Mouse (Mus musculus) yolk sac, embryonic 10.5 days (tissue): ENCODE data around the gene Cenpu.

ENCODE experiments used
- DNase-seq: peaks from one replicate; pipeline ENCODE4 v3.0.0-alpha.2; 2017; ENCODE audit warnings: low spot score

Cenpu gene

DNA sequence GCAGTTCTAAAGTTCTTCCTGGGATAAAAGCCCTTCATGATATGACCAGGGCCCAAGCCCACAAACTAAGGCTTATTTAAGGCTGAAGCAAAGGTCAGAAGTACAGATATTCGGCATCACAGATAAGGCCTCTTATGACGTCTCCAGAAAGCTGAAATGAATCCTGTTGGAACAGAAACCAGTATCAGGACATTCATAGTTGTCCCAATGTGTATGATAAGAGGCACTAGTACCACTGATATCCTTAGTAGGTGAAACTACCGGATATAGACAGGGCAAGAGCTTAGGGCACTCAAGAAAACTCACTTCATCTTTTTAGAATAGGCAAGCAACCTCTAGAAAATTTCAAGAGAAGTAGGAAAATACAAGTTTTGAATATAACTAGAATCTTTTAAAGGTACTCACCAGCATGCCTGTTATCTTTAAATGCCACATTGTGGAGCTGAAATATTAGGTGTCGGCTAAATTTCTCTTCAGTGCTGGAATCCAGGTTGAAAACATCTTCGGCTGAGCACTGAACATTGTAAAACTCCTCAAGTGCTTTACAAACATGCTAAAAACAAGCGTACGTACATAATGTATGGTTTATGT lies 47.6 kb downstream of the Cenpu start:
- DNase-seq: no peak

DNA sequence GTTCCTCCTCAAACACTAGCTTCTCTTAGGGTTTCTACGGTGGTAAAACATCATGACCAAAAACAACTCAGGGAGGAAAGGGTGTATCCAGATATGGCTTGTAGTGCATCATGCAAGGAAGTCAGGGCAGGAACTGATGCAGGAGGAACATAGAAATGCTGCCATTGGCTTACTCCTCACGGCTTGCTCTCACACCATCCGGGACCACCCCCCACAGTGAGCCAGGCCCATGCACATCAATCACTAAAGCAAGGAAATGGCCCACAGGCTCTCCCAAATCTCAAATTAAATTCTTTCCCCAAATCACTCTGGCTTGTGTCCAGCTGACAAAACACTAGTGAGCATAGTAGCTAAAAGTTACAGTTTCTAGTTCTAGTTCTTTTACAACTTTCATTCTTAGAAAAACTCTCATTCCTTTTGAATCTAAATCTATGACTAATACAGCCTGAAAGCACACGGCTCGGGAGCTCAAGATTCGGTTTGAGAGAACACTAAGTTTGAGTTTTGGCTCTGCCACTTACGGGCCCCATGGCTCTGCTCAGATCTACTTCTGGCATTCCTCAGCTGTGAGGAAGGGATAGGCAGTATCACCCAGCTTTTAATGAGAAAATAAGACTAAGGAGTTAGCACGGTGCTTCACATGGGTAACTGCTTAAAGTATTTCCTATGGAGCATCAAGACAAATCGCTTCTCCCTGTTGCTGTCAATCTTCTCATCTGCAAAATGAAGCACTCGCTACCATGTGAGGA lies 49.3 kb downstream of the Cenpu start:
- DNase-seq: no peak

DNA sequence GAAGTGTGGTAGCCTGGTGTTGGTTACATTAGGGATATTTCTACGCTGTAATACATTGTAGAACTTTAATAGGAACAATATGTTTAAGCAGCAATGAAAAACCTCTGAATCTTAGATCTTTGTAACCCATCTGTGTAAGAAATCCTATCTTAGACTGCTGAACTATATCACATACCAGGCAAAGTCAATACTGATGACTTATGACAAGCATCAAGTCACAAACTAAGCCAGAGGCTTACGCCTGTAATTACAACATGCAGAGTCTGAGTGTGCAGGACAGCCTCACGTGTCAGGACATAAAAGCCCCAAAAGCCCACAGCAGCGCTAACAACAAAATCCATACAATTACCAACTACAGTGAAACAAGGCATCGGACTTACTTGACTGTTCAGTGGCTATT lies 51.8 kb downstream of the Cenpu start:
- DNase-seq: no peak

DNA sequence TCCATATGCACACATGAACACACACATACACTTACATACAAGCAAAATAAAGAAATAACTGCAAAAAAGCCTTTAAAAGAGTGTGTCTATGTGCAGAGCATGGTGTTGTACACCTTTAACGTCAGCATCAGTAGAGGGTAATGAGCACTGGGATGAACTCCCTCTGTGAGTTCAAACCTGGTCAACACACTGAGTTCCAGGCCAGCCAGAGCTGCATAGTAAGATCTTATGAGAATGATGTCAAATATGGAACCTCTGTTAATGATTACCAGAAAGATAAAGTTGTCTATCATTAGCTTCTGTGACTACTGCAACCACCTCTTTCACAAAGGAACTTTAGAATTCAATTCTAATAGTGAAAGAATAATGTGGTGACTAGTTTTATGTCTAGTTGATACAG lies 55.1 kb downstream of the Cenpu start:
- DNase-seq: no peak

DNA sequence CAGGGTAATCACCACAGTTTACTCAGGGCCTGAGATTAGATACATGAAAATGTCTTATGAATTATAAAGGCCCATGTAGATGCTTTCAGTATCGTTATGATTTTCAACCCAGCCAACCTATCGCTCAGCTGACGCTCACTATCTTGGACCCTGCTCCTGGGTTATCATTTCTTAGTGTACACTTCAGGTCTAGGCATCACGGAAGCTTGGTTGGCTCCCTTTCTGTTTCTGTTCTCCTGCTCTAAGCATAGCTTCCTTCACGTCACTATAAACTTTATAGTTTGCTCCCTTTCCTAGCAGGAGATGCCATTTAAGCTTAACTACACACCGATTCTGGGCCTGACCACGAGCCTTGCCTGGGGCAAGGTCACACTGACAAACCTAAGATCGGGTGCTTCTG lies 59.7 kb downstream of the Cenpu start:
- no peak for DNase-seq

DNA sequence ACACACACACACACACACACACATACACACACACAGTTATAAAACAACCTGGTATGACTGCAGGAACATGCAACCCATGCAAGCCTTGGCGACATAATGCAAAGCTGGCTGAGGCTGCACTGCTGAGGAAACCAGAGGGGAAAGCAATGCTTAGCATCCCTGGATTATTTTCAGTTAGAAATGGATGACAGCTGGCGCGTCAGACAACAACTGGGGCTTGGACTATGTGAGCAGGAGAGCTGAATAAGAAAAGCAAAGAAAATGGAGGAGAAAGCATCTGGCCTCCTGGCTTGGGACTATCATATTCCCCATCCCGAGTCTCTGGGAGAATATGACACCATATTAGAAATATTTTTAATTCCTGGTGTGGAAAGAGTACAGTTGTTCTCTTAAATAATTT lies 61.1 kb downstream of the Cenpu start:
- no peak for DNase-seq

DNA sequence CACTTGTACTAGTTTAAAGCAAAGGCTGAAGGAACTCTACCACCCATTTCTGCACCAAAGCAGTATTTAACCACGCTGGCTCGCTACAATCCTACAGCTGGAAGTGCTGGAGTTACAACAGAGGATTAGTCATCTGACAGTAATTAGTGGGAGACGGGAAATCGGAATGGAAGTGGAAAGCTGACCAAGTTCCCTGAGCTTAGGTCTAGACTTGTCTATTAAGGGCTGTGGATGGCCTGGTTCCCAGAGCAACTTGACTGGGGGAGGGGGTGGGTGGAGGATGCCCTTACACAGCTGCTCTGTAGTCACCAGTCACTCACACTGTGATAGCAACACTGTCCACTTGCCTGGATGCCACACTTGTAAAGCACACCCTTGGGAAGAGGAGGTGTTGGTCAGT lies 61.5 kb downstream of the Cenpu start:
- DNase-seq: no peak

DNA sequence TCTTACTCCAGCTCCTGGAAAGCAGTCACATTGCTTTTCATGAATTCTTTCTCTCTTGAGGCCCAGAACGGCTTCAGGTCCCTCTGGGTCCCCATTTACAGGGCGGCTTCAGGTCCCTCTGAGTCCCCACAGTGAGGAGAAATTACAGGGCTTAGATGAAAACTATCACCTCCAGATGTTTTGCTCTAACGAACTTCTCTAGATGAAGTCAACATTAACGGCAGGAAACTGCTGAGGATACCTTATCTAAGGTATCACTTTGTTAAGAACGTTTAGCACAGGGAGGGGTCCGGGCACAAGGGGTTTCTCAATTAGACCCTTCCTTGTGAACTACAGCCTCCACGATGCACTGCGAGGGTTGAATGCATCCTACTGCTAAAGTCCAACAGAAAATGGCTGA lies 64.1 kb downstream of the Cenpu start:
- no peak for DNase-seq

DNA sequence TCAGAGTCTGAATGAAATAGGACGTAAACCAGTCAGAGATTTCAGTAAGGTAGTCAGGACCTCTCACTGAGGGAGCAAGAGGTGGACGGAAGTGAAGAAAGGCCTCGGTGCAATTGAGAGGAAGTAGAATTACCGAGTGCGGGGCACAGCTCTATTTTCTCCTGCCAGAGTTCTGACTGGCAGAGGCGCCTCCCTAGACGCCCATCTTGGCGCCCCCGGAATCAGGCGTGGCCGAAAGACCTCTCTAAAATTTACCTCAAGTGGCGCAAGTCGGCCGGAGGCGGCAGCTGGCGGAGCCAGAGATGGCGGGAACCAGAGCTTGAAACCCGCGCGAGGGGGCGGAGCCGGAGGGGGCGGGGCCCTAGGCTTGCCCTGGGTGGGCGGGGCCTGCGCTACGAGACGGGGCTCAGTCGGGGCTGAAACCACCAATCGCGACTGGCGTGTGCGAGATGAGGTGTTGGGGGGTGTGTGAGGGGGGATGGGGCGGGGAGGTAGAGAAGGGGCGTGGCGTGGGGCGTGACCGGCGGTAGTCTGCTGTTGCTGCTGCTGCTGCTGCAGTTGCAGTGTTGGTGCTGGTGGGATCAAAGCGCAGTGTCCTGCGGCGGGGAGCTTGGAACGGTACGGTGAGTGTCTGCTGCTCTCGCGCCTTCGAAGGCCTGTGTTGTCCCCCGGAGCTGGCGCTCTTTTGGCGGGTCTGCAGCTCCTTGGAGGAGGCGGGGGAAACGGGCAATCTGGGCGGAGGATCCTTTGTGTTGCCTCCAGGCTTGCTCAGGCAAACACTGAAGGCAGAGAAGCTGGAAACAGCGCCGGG lies 65.3 kb downstream of the Cenpu start, which contains the start of the genes Primpol and Casp3:
Primpol (minus strand) TSS at position 334 of the 811 bp plus-strand sequence.
Casp3 (plus strand) TSS at position 413 of the 811 bp plus-strand sequence.
- peak; percentile 98 for DNase-seq

DNA sequence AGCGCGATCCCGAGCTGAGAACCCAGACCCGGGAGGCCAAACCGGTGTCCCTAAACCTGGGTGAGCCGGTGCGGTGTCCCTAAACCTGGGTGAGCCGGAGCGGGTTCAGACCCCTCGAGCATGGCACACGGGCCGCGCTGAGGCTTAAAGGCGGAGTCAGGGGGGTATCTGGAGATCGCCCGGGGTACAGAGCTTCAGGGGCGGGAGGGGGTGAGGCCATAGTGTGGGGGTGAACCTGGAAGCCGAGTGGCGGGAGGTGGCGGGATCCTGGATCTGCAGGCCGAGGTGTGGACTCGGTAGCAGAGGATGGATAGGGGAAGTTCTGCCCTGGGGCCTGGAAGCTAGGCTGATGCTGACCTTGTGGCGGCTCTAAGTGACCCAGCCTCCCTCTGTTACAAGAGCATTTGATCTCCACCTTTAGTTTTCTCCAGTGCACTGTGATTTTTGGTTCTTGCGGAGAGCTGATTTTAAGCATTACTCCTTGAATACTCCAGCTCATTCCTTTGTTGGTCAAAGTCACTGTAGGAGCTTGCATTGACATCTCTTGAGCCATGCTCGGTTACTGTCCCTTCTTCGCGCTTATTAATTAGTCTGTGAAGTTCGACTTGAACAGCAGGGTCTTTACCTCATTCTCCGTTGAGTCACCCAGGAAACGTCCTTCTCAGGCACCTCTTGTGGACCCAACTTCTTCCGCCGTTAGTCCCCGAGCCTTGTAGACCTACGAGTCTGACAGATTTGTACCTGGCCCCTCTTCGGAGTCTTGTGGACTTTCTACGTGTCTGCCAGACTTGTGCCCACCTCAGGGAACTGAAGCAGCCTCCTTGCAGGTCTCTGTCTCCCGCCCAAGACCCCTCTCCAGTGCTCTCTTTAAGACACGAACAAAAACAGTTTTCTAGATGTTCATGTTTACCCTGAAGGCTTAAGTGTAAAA lies 66.1 kb downstream of the Cenpu start:
- DNase-seq: no peak

DNA sequence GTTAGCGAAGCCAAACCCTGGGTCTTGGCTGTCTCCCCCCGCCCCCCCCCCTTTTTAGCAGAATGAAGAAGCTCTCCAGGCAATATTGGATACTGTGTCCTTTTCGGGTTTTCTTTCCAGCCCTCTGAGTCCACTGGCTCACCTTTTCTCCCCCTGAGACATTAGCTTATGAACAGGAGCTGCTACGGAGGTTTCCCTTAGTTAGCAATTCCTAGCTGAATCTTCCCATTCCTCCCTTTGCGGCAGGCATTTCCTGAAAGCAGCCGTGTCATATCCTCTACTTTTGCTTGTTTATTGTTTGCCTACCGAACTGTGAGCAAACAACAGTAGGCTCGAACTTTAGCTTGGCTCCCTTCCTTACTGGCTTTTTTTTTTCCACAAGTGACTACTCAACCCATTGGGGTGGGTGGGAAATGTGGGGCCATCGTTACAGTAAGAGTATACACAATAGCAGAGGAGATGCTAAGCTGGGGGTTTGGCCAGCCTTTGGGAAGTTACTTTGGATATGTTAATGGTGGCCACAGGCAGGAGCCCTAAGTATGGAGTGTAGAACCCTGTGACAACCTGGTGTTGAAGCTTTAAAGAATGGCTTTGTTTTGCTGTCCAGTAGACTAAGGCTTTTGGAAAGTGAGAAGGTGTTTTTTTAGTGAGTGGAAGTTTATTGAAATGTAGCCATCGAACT lies 67.0 kb downstream of the Cenpu start:
- no peak for DNase-seq

DNA sequence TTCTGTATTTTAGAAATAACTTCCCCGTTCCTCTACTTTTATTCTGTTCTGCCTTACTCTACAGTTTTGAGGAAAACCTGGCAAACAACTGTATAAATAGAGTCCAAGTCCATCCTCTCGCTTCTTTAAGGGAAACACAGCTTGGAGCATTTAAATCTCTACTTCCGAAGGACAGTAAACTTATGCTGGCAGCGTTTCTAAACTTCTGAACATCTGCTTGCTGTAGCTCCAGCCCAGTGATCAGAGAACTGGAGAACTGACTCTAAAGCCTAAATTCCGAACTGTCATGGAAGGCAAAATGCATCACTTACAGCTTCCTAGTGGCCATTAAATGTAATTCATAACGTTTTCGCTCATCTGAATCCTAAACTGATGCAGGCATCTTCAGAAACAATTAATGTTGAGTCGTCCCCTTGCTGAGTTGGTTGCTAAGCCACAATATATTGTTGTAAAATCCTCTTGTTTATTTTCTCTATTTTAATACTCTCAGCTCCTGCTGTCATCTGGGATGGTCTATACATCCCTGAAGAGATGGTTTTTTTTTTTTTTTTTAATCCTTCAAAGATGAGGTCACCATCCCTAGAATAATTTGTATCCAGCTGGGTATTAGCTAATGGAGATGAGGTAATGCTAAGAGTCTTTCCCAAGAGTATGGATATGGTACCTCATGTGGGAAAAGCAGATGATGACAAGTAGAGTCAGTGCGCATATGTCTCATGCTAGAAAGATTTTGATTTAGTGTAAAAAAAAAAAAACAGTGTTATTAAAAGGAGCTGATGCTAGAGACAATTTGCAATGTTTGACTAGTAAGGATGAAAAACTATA lies 70.8 kb downstream of the Cenpu start:
- DNase-seq: no peak

DNA sequence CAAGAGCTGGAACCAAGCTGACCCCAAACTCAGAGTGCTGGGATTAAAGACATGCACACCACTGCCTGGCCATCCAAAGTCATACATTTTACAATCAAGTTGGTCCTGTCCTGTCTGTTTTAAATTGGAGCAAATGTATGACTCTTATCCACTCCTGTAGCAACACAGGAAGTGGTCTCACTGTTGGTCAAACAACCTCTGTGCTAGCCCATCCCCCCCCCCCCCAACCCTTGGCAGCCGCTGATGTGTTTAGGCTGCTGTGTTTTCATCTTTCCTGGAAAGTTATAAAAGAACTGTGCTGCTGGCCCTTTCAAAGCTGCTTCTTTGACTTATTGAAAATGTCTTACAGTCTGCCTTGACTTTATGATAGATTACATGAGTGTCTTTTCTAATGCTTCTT lies 73.3 kb downstream of the Cenpu start:
- no peak for DNase-seq

DNA sequence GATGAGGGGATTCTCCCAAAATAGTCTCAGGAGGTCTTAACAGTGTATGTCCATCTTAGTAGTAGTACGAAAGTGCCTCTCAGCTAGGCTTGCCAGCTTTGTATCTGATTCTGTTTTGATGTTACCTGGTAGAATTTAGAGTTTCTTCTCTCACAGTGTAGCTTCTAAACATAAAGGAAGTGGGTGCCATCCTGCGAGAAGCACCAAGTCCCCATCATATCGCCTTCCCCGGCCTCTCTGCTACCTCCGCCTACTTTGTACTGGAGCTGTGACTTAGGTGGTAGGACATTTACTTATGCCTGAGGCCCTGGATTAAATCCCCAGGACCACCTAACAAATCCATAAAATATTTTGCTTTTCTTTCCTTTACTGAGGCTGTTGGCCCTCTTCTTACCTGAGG lies 74.8 kb downstream of the Cenpu start:
- DNase-seq: no peak

DNA sequence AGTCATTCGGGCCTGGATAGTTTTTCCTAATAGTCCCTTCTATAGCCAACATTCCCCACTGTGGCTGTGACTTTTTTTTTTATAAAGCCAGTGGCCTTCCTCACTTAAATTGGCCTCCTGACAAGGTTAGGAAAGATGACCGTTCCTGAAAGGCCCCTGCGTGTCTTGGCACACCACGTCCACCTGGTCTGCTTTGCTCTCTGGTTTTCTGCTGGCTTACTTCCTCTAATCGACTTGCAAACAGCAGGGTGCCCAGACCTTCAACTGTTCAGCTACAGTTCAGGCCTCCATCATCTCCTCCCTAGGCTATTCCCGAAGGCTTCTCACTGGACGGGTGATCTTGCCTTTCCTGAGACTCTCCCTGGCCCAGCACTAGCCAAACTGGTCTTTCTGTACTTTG lies 76.1 kb downstream of the Cenpu start:
- no peak for DNase-seq

DNA sequence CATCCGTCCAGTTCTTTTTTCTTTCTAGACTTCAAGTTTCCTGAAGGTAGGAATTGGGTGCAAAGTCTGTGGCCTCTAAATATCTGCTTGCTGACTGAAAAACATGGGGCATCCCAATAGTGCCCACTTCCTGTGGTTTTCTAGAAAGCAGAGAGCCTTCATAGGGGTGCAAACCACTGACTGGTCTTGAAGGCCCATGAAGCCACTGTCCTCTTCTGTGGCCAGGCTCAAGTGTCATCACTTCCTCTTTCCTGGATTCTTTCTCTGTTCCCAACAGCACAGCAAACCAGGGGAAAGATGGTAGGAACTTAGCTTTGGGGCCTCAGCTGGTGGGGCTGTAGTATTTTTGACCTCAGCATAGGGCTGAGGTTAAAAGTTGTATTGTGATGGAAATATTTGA lies 76.8 kb downstream of the Cenpu start:
- DNase-seq: no peak
